In the genomic region with DNA sequence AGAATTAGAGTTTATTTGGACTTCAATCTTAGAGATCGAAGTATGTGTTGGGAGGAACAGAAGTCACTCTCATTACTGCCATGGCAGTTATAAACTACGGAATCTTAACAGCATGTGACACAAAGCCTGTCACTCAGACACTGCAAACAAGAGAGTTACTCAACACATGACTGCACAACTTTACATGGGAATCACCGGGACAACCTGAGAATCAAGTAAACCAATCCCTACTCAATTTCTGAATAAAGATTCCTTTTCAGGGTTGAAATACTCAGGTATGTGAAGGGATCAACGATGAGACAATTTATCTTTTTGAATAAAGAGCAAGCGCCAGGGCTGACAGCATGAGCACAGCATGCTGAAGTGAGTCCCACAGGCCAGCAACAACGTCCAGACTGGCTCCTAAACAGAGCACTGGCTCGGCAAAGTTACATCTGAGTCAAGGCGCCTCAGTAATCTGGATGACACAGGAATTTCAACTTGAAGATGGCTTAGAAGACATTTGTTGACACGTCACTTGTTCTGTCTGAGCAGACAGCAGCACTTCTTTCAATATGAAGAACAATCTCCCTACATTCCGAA, we compare ENCODE assay signal across 14 mouse cellular contexts. TPM values are rescaled to one million over a fixed set of nuclear protein-coding genes. Genes with fewer than 3 reads are reported as not detected.
A peak's percentile ranks its signal among the peaks of the same experiment; 100 is the strongest.
DNase-seq lines count a peak whose midpoint lies in the region; ATAC-seq and TF ChIP-seq lines count a peak whose summit lies in the region.
"Had no signal": no experiment of that assay in that cellular context is flagged by ENCODE, and none has a peak within 500 bp of the region (broad histone marks: within the 10 kb centered on the region; RNA-seq: fewer than 3 reads in every experiment).

No protein-coding gene starts in this region.

- H3K36me3 ChIP-seq in hindbrain, embryonic 16.5 days (ENCODE audit: control insufficient read depth, insufficient read depth, low read length) = no peaks in the 10 kb centered on the region
- no peaks in the 10 kb centered on the region for H3K36me3 ChIP-seq in midbrain, embryonic 16.5 days (ENCODE audit: control insufficient read depth, insufficient read depth, low read length)
- H3K36me3 ChIP-seq: limb, embryonic 13.5 days; lung, embryonic 15.5 days had no signal

- H3K9ac ChIP-seq in hindbrain, embryonic 16.5 days (ENCODE audit: low read depth, low read length) = no peak overlapping the region
- H3K9ac ChIP-seq in midbrain, embryonic 16.5 days (ENCODE audit: low read depth, low read length) = no peak overlapping the region
- H3K9ac ChIP-seq: limb, embryonic 13.5 days; lung, embryonic 15.5 days had no signal

- no peak overlapping the region for H3K4me3 ChIP-seq in hindbrain, embryonic 16.5 days (ENCODE audit: low read length)
- H3K4me3 ChIP-seq in midbrain, embryonic 16.5 days (ENCODE audit: low read depth, low read length) = peak overlapping the region; percentile 12; the same call in 1 of the 2 replicates
- H3K4me3 ChIP-seq: limb, embryonic 13.5 days; lung, embryonic 15.5 days had no signal

- no peak for TF ChIP-seq POLR2A in brain, embryonic 14.5 days (IDR thresholded peaks at IDR 0.05; ENCODE audit: borderline replicate concordance, extremely low read depth, insufficient read depth, insufficient read length, poor library complexity, severe bottlenecking)

- peak; percentile 50; the same call in 1 of the 2 replicates for ATAC-seq in hindbrain, embryonic 16.5 days
- ATAC-seq in midbrain, embryonic 16.5 days = no peak

- H3K27ac ChIP-seq in hindbrain, embryonic 16.5 days (ENCODE audit: low read depth, low read length) = no peak overlapping the region
- H3K27ac ChIP-seq in midbrain, embryonic 16.5 days (ENCODE audit: low read length) = no peak overlapping the region
- H3K27ac ChIP-seq: limb, embryonic 13.5 days; lung, embryonic 15.5 days had no signal

- TF ChIP-seq CTCF in brain, embryonic 14.5 days (IDR thresholded peaks at IDR 0.05; ENCODE audit: borderline replicate concordance, extremely low read depth, insufficient read depth, insufficient read length) = no peak

- no peaks in the 10 kb centered on the region for H3K27me3 ChIP-seq in hindbrain, embryonic 16.5 days (replicated peaks; ENCODE audit: control insufficient read depth, insufficient read depth, low read length)
- H3K27me3 ChIP-seq in midbrain, embryonic 16.5 days (ENCODE audit: control insufficient read depth, insufficient read depth, low read depth, low read length) = no peaks in the 10 kb centered on the region
- H3K27me3 ChIP-seq: lung, embryonic 15.5 days had no signal

- H3K4me2 ChIP-seq in hindbrain, embryonic 16.5 days (ENCODE audit: low read length) = peak overlapping the region; percentile 25
- H3K4me2 ChIP-seq in midbrain, embryonic 16.5 days (ENCODE audit: low read length) = peak overlapping the region; percentile 19
- H3K4me2 ChIP-seq: limb, embryonic 13.5 days; lung, embryonic 15.5 days had no signal

- peaks cover 5% of the 10 kb centered on the region; the same call in 1 of the 2 replicates for H3K4me1 ChIP-seq in hindbrain, embryonic 16.5 days (ENCODE audit: control insufficient read depth, insufficient read depth, low read depth, low read length)
- H3K4me1 ChIP-seq in midbrain, embryonic 16.5 days (ENCODE audit: control insufficient read depth, insufficient read depth, low read length) = peaks cover 7% of the 10 kb centered on the region; the same call in 1 of the 2 replicates
- H3K4me1 ChIP-seq: lung, embryonic 15.5 days had no signal

- 22% methylated on average over 10 of the region's 10 CpGs for WGBS in hindbrain, embryonic 16.5 days
- WGBS in midbrain, embryonic 16.5 days = 14% methylated on average over 10 of the region's 10 CpGs

- H3K9me3 ChIP-seq in hindbrain, embryonic 16.5 days (ENCODE audit: control insufficient read depth, low read length) = no peaks in the 10 kb centered on the region
- H3K9me3 ChIP-seq in midbrain, embryonic 16.5 days (replicated peaks; ENCODE audit: control insufficient read depth, low read length, poor library complexity, severe bottlenecking) = no peaks in the 10 kb centered on the region
- H3K9me3 ChIP-seq: limb, embryonic 13.5 days; lung, embryonic 15.5 days had no signal

- DNase-seq in cerebellum, postnatal 14 days = peak; percentile 17 to 41
- DNase-seq in cerebellum, adult 8-10 months = no peak
- DNase-seq in brain, embryonic 14.5 days (ENCODE audit: low read depth) = peak; percentile 48
- DNase-seq in right cerebral cortex, postnatal 10 days (ENCODE audit: low spot score in 2 of 2) = no peak
- no peak for DNase-seq in frontal cortex, postnatal 36 days (ENCODE audit: low spot score in 2 of 2)
- DNase-seq in B cell, adult 2 months = no peak
- DNase-seq: cerebellum, postnatal 36 days; gastrocnemius, postnatal 25 days; kidney, adult 9 months; layer of hippocampus, adult 9-11 months had no signal

RNA-seq across cellular contexts. Expression of a gene that starts 49.4 kb away (rescaled TPM):
- polyA plus RNA-seq in brain, embryonic 14.5 days (2012; rRNA removed) = 17.2 and 20.9 TPM in 2 replicates
- 4.4 and 7.4 TPM in 2 replicates for polyA plus RNA-seq in hindbrain, embryonic 16.5 days (2015; fragmentation: Nextera tagmentation; extraction: Ambion mirVana)
- 11.8 and 11.9 TPM in 2 replicates for polyA plus RNA-seq in midbrain, embryonic 16.5 days (2015; fragmentation: Nextera tagmentation; extraction: Ambion mirVana)

Comparison
In these comparisons a context has a peak if more than half of its experiments do, and no peak if none do; other contexts are left out.
1. DNase-seq: peak in cerebellum, postnatal 14 days (2 of 2) and brain, embryonic 14.5 days (single experiment); none in cerebellum, adult 8-10 months (single experiment), right cerebral cortex, postnatal 10 days (0 of 2), frontal cortex, postnatal 36 days (0 of 2) and B cell, adult 2 months (0 of 2).